Mouse (Mus musculus): ENCODE results near the gene Nyap2.
"Not testable (repeated sequence)": the region's sequence is repeated elsewhere in the genome, so short reads cannot be mapped to it uniquely, and the experiment has no call there.

Gene Nyap2

DNA sequence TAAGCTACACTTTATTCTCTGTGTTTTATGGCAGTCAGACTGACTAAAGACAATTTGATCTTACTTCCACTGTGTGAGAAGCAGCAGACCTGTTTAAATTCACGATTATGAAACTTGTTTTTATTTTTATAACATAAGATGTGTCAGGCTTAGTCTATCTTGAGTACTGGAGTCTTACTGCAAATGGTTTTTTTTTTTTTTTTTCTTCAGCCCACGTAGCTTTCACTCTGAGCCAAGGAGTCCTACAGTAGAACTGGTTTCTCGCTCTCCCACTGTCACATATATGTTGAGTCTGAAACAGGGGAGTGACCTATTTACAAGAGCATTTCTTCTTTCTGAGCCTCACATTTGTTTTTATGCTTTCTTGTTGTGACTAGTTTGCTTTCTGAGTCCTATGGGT lies 103.9 kb downstream of the Nyap2 start:
- in situ Hi-C loops (cut with MboI, MseI), result loop anchor here (5.0 kb wide), 1 partner anchor 48 kb away; no protein-coding TSS in a partner anchor

- in situ Hi-C loops (cut with MboI, MseI), result no loop called here
Measured at GRCm38 (mm10) chr1:81209536-81209935, 132.8 kb downstream of the Nyap2 start.

GRCm38 (mm10) chr1:81211491-81211890 lies 134.7 kb downstream of the Nyap2 start:
- in situ Hi-C loops (cut with MboI, MseI), result no loop called here

- in situ Hi-C loops (cut with MboI, MseI), result no loop called here
Measured at GRCm38 (mm10) chr1:81219790-81220189, 143.0 kb downstream of the Nyap2 start.

DNA sequence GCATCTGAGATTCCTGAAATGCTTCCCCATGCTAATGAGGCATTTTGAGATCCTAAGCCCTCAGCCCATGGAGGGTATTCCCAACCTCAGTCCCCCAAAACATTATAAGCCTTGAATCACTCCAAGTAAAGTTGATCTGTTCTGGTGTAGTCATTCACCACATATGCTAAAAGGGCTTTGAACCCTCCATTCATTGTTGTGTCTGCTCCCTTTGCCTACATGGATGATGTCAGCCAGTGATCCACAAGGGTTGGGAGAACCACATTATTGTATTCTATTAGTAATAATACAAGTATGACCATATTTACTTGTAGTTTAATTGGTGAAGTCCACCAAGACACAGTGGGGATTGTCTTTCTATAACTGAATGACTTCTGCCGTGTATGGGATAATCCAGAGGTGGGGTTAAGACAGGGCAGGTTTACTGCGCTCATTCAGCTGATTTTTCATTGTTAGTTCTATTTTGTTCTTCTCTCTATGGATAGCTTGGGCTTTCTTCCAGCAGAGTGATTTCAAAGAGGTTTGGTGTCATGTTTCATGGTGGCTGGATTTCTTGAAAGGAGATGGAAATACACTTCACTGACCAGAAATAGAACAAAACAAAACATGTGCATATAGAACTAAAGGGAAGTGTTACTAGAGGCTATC lies 155.1 kb downstream of the Nyap2 start:
- in situ Hi-C loops (cut with MboI, MseI), result no loop called here

DNA sequence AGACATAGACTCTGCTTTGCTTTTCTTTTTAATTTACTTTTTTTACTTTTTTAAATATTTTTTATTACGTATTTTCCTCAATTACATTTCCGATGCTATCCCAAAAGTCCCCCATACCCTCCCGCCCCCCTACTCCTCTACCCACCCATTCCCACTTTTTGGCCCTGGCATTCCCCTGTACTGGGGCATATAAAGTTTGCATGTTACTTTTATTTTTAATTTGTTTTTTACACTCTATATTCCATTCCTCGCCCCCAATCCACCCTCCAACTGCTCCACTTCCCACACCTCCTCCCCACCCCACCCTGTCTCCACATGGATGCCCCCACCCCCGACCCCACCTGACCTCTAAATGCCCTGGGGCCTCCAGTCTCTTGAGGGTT lies 155.6 kb downstream of the Nyap2 start:
- in situ Hi-C loops (cut with MboI, MseI), result not testable (repeated sequence)

DNA sequence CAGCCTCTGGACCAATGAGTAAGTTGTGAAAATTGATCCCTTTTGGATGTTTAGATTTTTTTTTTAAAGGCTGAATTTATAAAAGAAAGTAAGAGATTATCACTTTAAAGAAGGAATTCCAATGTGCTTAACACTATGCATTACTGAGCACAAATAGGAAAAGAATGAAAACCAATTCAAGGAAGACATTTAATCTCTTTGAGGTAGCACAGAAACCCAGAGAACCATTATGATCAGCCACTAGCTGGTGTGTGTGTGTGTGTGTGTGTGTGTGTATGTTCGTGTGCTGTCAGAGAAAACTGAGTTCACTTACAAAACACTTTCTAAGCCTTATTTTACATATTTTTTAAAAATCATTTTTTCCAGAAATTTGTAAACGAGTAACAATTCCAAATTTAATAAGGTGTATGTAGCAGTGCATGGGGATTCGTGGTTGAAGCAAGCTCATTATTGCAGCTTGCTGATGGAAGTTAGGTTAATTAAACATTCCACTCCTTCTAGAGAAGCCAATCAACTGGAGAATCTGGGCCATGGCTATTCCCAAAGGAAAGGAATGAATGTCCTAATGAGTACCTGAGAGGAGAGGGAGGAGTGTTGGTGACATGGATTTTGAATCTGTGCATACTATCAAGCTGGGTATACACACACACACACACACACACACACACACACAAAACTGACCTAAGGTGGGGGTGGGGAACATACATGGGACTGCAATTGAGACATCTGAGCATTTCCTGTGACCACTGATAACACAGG lies 171.9 kb downstream of the Nyap2 start:
- in situ Hi-C loops (cut with MboI, MseI), result no loop called here

DNA sequence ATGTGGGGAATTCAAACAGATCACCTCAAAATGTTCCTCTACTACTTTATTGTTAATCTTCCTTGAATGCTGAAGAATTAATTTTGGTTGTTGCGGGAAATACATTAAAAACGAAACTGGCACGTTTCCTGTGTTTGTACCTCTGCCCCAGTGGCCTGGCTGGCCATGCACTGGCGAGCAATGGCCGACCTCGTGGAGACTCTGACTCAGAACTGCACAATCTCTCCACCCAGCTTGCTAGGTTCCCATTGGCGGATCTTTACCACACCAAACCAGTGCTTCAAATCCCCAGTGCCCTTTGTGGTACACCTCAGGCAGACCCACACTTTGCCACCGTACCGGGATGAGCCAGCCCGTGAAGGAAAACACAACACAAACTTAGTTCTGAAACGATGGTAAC lies 173.3 kb downstream of the Nyap2 start:
- in situ Hi-C loops (cut with MboI, MseI), result no loop called here

DNA sequence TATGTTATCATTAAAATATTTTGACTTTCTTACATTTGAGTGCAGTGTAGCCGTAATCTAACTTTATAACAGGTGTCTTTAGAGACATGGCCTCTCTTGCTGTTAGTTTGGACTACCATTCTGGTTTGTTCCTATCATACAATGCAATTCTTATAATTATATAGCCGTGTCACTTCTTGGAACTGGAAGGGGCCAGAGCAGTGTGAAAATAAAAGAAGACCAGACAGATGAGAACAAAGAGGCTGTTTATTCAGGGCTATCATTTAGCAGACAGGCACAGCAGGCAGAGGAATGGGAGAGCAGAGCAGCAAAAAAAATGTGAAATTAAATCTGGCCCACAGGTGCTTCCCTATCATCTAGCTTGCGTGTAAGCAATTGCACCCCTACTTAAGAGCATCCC lies 189.7 kb downstream of the Nyap2 start:
- in situ Hi-C loops (cut with MboI, MseI), result no loop called here

- in situ Hi-C loops (cut with MboI, MseI), result loop anchor here (25.0 kb wide), 2 partner anchors 694 to 1119 kb away; no protein-coding TSS in a partner anchor
Measured at GRCm38 (mm10) chr1:81280978-81281377, 204.2 kb downstream of the Nyap2 start.

DNA sequence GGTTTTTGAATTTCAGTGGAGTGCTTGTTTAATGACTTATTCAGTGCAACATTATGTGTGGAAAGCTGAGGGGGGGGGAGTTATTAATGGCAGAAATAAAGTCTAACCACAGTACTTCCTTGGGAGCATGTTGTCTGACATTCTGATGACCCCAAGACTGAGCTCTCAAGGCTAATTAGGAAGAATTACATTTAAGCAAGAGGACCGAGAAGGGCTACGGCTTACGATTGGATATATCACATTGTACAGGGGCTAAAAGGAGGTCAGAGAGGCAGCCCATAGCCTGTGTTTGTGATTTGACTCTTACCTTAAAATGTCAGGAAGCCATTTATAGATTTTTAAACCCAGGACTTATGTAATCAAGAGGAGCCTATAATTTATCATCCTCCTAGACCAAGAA lies 208.9 kb downstream of the Nyap2 start:
- in situ Hi-C loops (cut with MboI, MseI), result loop anchor here (25.0 kb wide), 2 partner anchors 698 to 1123 kb away; no protein-coding TSS in a partner anchor

DNA sequence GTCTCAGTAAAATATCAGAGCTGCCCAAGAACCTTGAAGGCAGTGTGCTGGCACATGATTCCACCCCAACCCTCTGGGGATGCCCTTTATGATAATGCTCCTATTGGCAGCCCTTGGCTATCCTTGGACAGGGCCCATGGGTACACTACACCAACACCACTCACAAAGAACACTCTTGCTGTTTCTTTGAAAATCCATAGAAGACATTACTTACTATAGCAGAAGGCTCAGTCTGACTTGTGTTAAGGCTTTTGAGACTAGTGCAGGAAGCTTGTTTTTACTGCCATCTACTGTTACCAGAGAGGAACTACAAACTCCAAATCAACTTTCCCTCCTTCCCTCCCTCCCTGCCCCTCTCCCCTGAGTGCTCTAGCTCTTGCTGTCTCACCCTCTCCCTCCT lies 210.3 kb downstream of the Nyap2 start:
- in situ Hi-C loops (cut with MboI, MseI), result loop anchor here (25.0 kb wide), 2 partner anchors 700 to 1125 kb away; no protein-coding TSS in a partner anchor

DNA sequence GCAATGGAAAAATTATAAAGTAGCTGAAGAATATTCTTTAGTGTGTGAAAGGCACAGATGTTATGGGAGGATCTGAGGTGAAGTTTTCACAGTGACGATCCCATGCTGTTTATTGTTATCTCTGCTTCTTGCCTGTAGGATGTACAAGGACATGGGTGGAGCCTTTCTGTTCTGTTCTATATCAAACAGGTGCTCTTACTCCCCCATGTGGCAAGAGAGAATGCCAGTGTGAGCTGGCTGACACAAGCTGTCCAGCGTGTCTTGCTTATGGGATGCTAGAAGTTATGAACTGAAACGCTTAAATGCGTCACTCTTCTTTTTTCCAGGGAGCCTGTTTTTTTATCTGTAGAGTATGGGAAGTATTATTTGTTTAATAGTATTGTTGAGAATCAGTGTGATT lies 224.0 kb downstream of the Nyap2 start:
- in situ Hi-C loops (cut with MboI, MseI), result loop anchor here (25.0 kb wide), 2 partner anchors 1137 to 1337 kb away; no protein-coding TSS in a partner anchor

GRCm38 (mm10) chr1:81301661-81302060 lies 224.9 kb downstream of the Nyap2 start:
- in situ Hi-C loops (cut with MboI, MseI), result loop anchor here (25.0 kb wide), 2 partner anchors 1136 to 1336 kb away; no protein-coding TSS in a partner anchor

DNA sequence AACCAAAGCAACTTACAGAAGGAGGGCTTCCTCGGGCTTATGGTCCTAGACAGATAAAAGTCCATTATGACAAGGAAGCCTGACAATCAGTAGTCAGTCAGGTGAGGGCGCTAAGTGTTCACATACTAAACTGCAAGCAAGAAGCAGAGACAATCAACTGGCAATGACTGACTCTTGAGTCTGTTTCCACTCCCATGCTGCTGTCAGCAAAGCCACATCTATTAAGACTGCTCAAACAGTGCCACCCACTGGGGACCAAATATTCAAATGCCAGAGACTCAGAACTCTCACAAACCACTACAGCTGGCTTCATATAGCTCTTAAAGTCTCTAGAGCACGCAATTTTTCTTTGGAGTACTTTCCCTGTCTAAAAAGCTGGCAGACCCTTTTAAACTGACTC lies 226.6 kb downstream of the Nyap2 start:
- in situ Hi-C loops (cut with MboI, MseI), result loop anchor here (25.0 kb wide), 2 partner anchors 1134 to 1334 kb away; no protein-coding TSS in a partner anchor

DNA sequence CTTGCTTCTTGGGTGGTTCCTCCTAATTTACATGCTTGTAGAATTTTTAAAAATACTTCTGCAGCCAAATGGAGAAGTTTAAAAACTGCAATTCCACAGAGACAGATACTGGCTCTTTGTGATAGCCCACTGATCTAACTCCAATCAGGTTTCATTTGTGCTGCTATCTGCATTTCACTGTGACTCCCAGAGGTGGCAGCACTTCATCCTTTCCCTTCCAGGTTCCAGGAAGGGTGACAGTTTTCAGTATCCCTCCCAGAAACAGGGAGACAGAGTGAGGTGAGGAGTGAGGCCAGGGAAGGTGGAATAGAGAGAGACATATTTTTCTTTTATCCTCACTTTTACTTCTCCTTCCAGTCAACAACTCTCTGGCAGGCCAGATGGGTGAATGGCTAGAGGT lies 230.7 kb downstream of the Nyap2 start:
- in situ Hi-C loops (cut with MboI, MseI), result loop anchor here (5.0 to 25.0 kb wide), 3 partner anchors 980 to 1330 kb away; no protein-coding TSS in a partner anchor

- in situ Hi-C loops (cut with MboI, MseI), result loop anchor here (5.0 to 25.0 kb wide), 3 partner anchors 979 to 1329 kb away; no protein-coding TSS in a partner anchor
Measured at GRCm38 (mm10) chr1:81307934-81308333, 231.2 kb downstream of the Nyap2 start.

GRCm38 (mm10) chr1:81310087-81310626 lies 233.4 kb downstream of the Nyap2 start:
- in situ Hi-C loops (cut with MboI, MseI), result loop anchor here (25.0 kb wide), 2 partner anchors 1127 to 1327 kb away; no protein-coding TSS in a partner anchor

GRCm38 (mm10) chr1:81316403-81316994 lies 239.7 kb downstream of the Nyap2 start:
- in situ Hi-C loops (cut with MboI, MseI), result loop anchor here (25.0 kb wide), 2 partner anchors 1121 to 1321 kb away; no protein-coding TSS in a partner anchor

DNA sequence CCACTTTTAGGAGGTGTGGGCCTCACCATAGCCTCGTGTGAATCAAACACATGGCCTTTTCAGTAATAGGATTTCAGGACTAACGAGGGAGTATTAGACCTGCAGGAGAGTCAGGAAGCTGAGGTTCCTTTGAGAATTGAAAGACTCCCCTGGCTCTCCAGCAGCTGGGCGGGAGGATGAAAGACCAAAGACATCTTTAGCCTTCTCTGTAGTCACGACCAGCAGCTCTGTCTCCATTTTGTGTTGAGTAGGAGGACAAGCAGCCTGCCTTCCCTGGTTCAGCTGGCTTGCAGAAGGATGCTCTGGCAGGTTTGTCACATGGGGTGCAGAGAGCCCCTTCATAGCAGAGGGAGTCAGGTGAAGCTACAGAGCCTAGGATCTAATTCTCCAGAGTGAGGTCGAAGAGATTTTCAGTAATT lies 240.3 kb downstream of the Nyap2 start:
- in situ Hi-C loops (cut with MboI, MseI), result loop anchor here (25.0 kb wide), 2 partner anchors 1120 to 1320 kb away; no protein-coding TSS in a partner anchor

- in situ Hi-C loops (cut with MboI, MseI), result no loop called here
Measured at GRCm38 (mm10) chr1:81387722-81388121, 311.0 kb downstream of the Nyap2 start.
